Mouse (Mus musculus) cortical plate, adult 2 months (tissue): ENCODE measurements around the gene Fgf22.

Experiments used
- CTCF ChIP-seq: fragments of 200-500 bp; IDR thresholded peaks from 2 replicates; pipeline ENCODE4 v1.5.1; 2011; ENCODE audit warnings: mild to moderate bottlenecking, control low read depth, low read length; ENCODE audit not compliant: insufficient read depth; ENCODE audit errors: extremely low read depth
- POLR2A ChIP-seq: fragments of 200-500 bp; IDR thresholded peaks from 2 replicates; pipeline ENCODE4 v1.6.1; 2011; ENCODE audit warnings: mild to moderate bottlenecking, low read length, control low read depth; ENCODE audit not compliant: insufficient read depth; ENCODE audit errors: extremely low read depth

- TF ChIP-seq POLR2A: no peak
- TF ChIP-seq CTCF: no peak
Measured at GRCm38 (mm10) chr10:79707162-79707561, 47.7 kb upstream of the Fgf22 start.
